Mouse (Mus musculus) liver, embryonic 14.5 days (tissue): ENCODE measurements around the gene Ralgps1.

Experiments
- CTCF ChIP-seq: IDR thresholded peaks from 2 replicates; pipeline ENCODE4 v1.5.1; 2016; ENCODE audit warnings: antibody characterized with exemption, low read depth, control low read depth
- EP300 ChIP-seq: IDR thresholded peaks from 2 replicates; pipeline ENCODE4 v1.6.1; 2016; ENCODE audit warnings: antibody characterized with exemption, low read depth

DNA sequence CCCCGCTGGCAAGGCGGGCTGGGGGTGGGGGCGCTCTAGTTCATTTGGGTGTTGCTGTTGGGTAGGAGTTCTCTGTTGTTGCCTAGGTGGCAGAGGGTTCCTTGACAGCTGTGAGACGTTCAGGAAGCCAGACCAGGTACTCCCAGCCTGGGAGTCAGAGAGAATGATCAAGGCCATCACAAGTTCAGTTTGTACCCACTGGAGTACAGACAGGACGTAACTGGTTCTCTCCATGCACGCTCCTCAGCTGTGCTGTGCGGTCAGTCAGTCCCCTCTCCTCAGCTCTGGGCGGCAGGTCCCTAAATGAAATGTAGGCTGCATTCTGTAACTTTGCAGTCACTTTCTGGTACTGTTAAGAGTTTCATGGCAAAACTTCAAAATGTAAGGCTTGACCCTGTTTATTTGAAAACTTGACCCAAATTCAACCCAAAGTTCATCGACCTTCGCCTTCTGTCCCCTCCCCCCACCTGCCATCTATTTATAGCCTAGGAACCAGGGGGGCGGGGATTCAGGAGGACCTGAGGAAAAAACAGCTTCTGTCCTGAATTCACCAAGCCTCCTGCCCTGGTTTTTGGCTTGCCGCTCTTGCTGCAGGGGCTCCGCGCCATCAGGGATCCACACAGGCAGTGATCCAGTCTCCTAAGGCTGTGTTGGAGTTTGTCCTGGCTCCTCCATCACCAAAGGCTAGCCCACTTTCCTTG is 170.8 kb downstream of the Ralgps1 start:
- TF ChIP-seq CTCF (no peak), EP300 (no peak)
